ENCODE assay signal across 28 mouse cellular contexts in the genomic region with DNA sequence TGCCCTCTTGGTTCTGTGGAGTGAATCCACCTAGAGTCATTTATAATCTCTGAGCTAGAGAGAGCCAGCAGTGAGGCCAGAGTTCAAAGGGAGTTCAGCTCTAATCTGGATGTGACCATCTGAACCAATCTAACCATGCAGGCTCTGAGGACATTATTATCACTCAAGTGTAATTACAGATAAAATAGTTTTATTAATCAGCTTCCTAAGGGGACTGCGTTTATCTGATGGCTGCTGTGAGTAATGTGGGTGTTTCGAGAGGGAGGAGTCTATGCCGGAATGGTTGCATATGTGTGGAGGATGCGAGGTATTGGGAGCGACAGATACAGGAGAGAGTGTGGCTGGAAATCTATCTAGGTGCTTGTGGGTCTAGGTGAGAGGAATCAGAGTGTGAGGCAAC. TPM values are rescaled to one million over a fixed set of nuclear protein-coding genes. Genes with fewer than 3 reads are reported as not detected.
DNase-seq lines count a peak whose midpoint lies in the region; ATAC-seq and TF ChIP-seq lines count a peak whose summit lies in the region.
"Had no signal": no experiment of that assay in that cellular context is flagged by ENCODE, and none has a peak within 500 bp of the region (broad histone marks: within the 10 kb centered on the region; RNA-seq: fewer than 3 reads in every experiment).

No protein-coding gene starts in this region.

- DNase-seq in kidney, adult 2 months: no peak
- DNase-seq in 416B (ENCODE audit: low read depth): peak; percentile 46
- no peak for DNase-seq in intestine, embryonic 14.5 days (ENCODE audit: low spot score)
- DNase-seq in cerebellum, postnatal 4 days (ENCODE audit: low spot score in 2 of 2): no peak
- no peak for DNase-seq in thymus, adult 18-20 months
- DNase-seq: adrenal gland, adult 2 months; cerebellum, adult 2 months; cerebellum, postnatal 14 days; gastrocnemius, postnatal 14 days; heart, adult 11 months; heart, postnatal 36 days; kidney, postnatal 14 days; lung, embryonic 14.5 days; thymus, postnatal 36 days had no signal

- WGBS in kidney, embryonic 15.5 days: 68% methylated on average over 5 of the region's 5 CpGs
- WGBS in kidney, adult 2 months: 67% methylated on average over 5 of the region's 5 CpGs
- 58% methylated on average over 5 of the region's 5 CpGs for WGBS in intestine, embryonic 14.5 days
- 35% methylated on average over 5 of the region's 5 CpGs for WGBS in stomach, embryonic 15.5 days

- H3K27ac ChIP-seq in kidney, embryonic 15.5 days: no peak overlapping the region
- no peak overlapping the region for H3K27ac ChIP-seq in kidney, adult 2 months (ENCODE audit: insufficient read depth, low read depth, low read length)
- H3K27ac ChIP-seq in intestine, embryonic 14.5 days (ENCODE audit: low read depth): no peak overlapping the region
- no peak overlapping the region for H3K27ac ChIP-seq in stomach, embryonic 15.5 days
- H3K27ac ChIP-seq: embryonic facial prominence, embryonic 12.5 days; heart, embryonic 10.5 days; heart, embryonic 15.5 days; hindbrain, embryonic 13.5 days; limb, embryonic 12.5 days; liver, embryonic 15.5 days; midbrain, embryonic 12.5 days; neural tube, embryonic 13.5 days had no signal

- no peak overlapping the region for H3K4me2 ChIP-seq in kidney, embryonic 15.5 days
- no peak overlapping the region for H3K4me2 ChIP-seq in intestine, embryonic 14.5 days (ENCODE audit: low read length)
- no peak overlapping the region for H3K4me2 ChIP-seq in stomach, embryonic 15.5 days
- H3K4me2 ChIP-seq: embryonic facial prominence, embryonic 12.5 days; heart, embryonic 15.5 days; hindbrain, embryonic 13.5 days; limb, embryonic 12.5 days; liver, embryonic 15.5 days; lung, embryonic 14.5 days; midbrain, embryonic 12.5 days; neural tube, embryonic 13.5 days had no signal

- TF ChIP-seq POLR2A in kidney, adult 2 months (IDR thresholded peaks at IDR 0.05; ENCODE audit: low read depth, low read length): no peak

- no peak overlapping the region for H3K9ac ChIP-seq in kidney, embryonic 15.5 days
- H3K9ac ChIP-seq in intestine, embryonic 14.5 days (ENCODE audit: low read length): no peak overlapping the region
- no peak overlapping the region for H3K9ac ChIP-seq in stomach, embryonic 15.5 days
- H3K9ac ChIP-seq: embryonic facial prominence, embryonic 12.5 days; heart, embryonic 15.5 days; hindbrain, embryonic 13.5 days; limb, embryonic 12.5 days; liver, embryonic 15.5 days; lung, embryonic 14.5 days; midbrain, embryonic 12.5 days; neural tube, embryonic 13.5 days had no signal

- no peak overlapping the region for H3K4me3 ChIP-seq in kidney, embryonic 15.5 days (replicated peaks)
- H3K4me3 ChIP-seq in kidney, adult 2 months (ENCODE audit: insufficient read depth, low read depth, low read length): no peak overlapping the region
- no peak overlapping the region for H3K4me3 ChIP-seq in intestine, embryonic 14.5 days (ENCODE audit: low read depth, low read length)
- no peak overlapping the region for H3K4me3 ChIP-seq in stomach, embryonic 15.5 days (replicated peaks)
- H3K4me3 ChIP-seq: embryonic facial prominence, embryonic 12.5 days; heart, embryonic 10.5 days; heart, embryonic 15.5 days; hindbrain, embryonic 13.5 days; limb, embryonic 12.5 days; liver, embryonic 15.5 days; midbrain, embryonic 12.5 days; neural tube, embryonic 13.5 days had no signal

- no peaks in the 10 kb centered on the region for H3K36me3 ChIP-seq in kidney, embryonic 15.5 days
- no peaks in the 10 kb centered on the region for H3K36me3 ChIP-seq in kidney, adult 2 months (ENCODE audit: control insufficient read depth, insufficient read depth, low read length)
- H3K36me3 ChIP-seq in intestine, embryonic 14.5 days (ENCODE audit: control insufficient read depth, insufficient read depth, low read length): no peaks in the 10 kb centered on the region
- H3K36me3 ChIP-seq in stomach, embryonic 15.5 days: no peaks in the 10 kb centered on the region
- H3K36me3 ChIP-seq: embryonic facial prominence, embryonic 12.5 days; heart, embryonic 10.5 days; heart, embryonic 15.5 days; hindbrain, embryonic 13.5 days; limb, embryonic 12.5 days; liver, embryonic 15.5 days; midbrain, embryonic 12.5 days; neural tube, embryonic 13.5 days had no signal

- H3K9me3 ChIP-seq in kidney, embryonic 15.5 days (replicated peaks): no peaks in the 10 kb centered on the region
- H3K9me3 ChIP-seq in intestine, embryonic 14.5 days (ENCODE audit: control insufficient read depth, low read length): no peaks in the 10 kb centered on the region
- H3K9me3 ChIP-seq in stomach, embryonic 15.5 days: no peaks in the 10 kb centered on the region
- H3K9me3 ChIP-seq: embryonic facial prominence, embryonic 12.5 days; heart, embryonic 10.5 days; heart, embryonic 15.5 days; hindbrain, embryonic 13.5 days; limb, embryonic 12.5 days; liver, embryonic 15.5 days; midbrain, embryonic 12.5 days; neural tube, embryonic 13.5 days had no signal

- H3K4me1 ChIP-seq in kidney, embryonic 15.5 days: no peaks in the 10 kb centered on the region
- no peaks in the 10 kb centered on the region for H3K4me1 ChIP-seq in kidney, adult 2 months (ENCODE audit: control insufficient read depth, insufficient read depth, low read length)
- no peaks in the 10 kb centered on the region for H3K4me1 ChIP-seq in intestine, embryonic 14.5 days (replicated peaks; ENCODE audit: control insufficient read depth, insufficient read depth, low read length)
- no peaks in the 10 kb centered on the region for H3K4me1 ChIP-seq in stomach, embryonic 15.5 days
- H3K4me1 ChIP-seq: embryonic facial prominence, embryonic 12.5 days; heart, embryonic 15.5 days; hindbrain, embryonic 13.5 days; limb, embryonic 12.5 days; liver, embryonic 15.5 days; neural tube, embryonic 13.5 days had no signal

- H3K27me3 ChIP-seq in kidney, embryonic 15.5 days: no peaks in the 10 kb centered on the region
- H3K27me3 ChIP-seq in kidney, adult 2 months (replicated peaks; ENCODE audit: control insufficient read depth, insufficient read depth, low read length): no peaks in the 10 kb centered on the region
- no peaks in the 10 kb centered on the region for H3K27me3 ChIP-seq in intestine, embryonic 14.5 days (replicated peaks; ENCODE audit: control insufficient read depth, insufficient read depth, low read length)
- H3K27me3 ChIP-seq in stomach, embryonic 15.5 days (replicated peaks): no peaks in the 10 kb centered on the region
- H3K27me3 ChIP-seq: embryonic facial prominence, embryonic 12.5 days; heart, embryonic 15.5 days; hindbrain, embryonic 13.5 days; limb, embryonic 12.5 days; liver, embryonic 15.5 days; midbrain, embryonic 12.5 days; neural tube, embryonic 13.5 days had no signal

- TF ChIP-seq CTCF in kidney, adult 2 months (conservative IDR thresholded peaks at IDR 0.05; ENCODE audit: insufficient read depth, insufficient read length, low read depth, low read length): no peak

- peak; percentile 55 for ATAC-seq in kidney, embryonic 15.5 days (replicated peaks; ENCODE audit: low FRiP score)
- peak; percentile 52; the same call in 1 of the 2 replicates for ATAC-seq in intestine, embryonic 14.5 days (replicated peaks; ENCODE audit: low FRiP score, low TSS enrichment, low read depth)
- 0 out of 2 replicates have a peak, but pooled peaks have one; percentile 31 for ATAC-seq in stomach, embryonic 15.5 days (ENCODE audit: insufficient read depth, low FRiP score, low read depth)
- ATAC-seq: activated CD4-positive, CD25-positive, alpha-beta regulatory T cell, adult 4 months; CD4-positive, CD25-positive, alpha-beta regulatory T cell, adult 4 months; forebrain, embryonic 14.5 days had no signal

RNA-seq across cellular contexts. Expression of gene Elf5, which starts 1.9 kb away (rescaled TPM):
- 1.5 and 2.8 TPM in 2 replicates for polyA plus RNA-seq in kidney, embryonic 15.5 days (2015; fragmentation: Nextera tagmentation; extraction: Ambion mirVana)
- polyA plus RNA-seq in kidney, adult 2 months (2012; rRNA removed): 7.8 and 10.5 TPM in 2 replicates
- 0.08 and 0.46 TPM in 2 replicates for polyA plus RNA-seq in intestine, embryonic 14.5 days (2014; fragmentation: Nextera tagmentation; extraction: Ambion mirVana)
- 1.6 and 2.0 TPM in 2 replicates for polyA plus RNA-seq in stomach, embryonic 15.5 days (2015; fragmentation: Nextera tagmentation; extraction: Ambion mirVana)
- polyA plus RNA-seq: activated CD4-positive, CD25-positive, alpha-beta regulatory T cell, adult 4 months; adrenal gland, adult 2 months; CD4-positive, CD25-positive, alpha-beta regulatory T cell, adult 4 months; forebrain, embryonic 14.5 days; heart, embryonic 10.5 days; hindbrain, embryonic 13.5 days; limb, embryonic 12.5 days; liver, adult 2 months; neural tube, embryonic 13.5 days had no signal
